Mouse (Mus musculus): ENCODE results near the gene Rag1. TPM values are rescaled to one million over a fixed set of nuclear protein-coding genes. Genes with fewer than 3 reads are reported as not detected.

Rag1 gene
- total RNA-seq (2017) = 0.14 TPM in 1 of 2 replicates, not detected in the other

GRCm38 (mm10) chr2:101649114-101649671 is at the start of gene Rag1, which contains the start of gene B230118H07Rik:
Gene Rag1, minus strand, starts transcription at chr2:101649501.
Gene B230118H07Rik, minus strand, starts transcription at chr2:101649532.
- ATAC-seq (replicated peaks; ENCODE audit: low read depth, poor library complexity, severe bottlenecking) = peak; percentile 64

- ATAC-seq (replicated peaks; ENCODE audit: low read depth, poor library complexity, severe bottlenecking) = no peak
These were observed 46.3 kb upstream of the Rag1 start for GRCm38 (mm10) chr2:101695584-101695983.

- peak; percentile 74 for ATAC-seq (replicated peaks; ENCODE audit: low read depth, poor library complexity, severe bottlenecking)
These were observed 44.4 kb upstream of the Rag1 start for GRCm38 (mm10) chr2:101693577-101694215.

GRCm38 (mm10) chr2:101693043-101693442 is 43.7 kb upstream of the Rag1 start:
- no peak for ATAC-seq (replicated peaks; ENCODE audit: low read depth, poor library complexity, severe bottlenecking)

GRCm38 (mm10) chr2:101690252-101690827 is 41.0 kb upstream of the Rag1 start:
- no peak for ATAC-seq (replicated peaks; ENCODE audit: low read depth, poor library complexity, severe bottlenecking)

GRCm38 (mm10) chr2:101688011-101688410 is 38.7 kb upstream of the Rag1 start:
- no peak for ATAC-seq (replicated peaks; ENCODE audit: low read depth, poor library complexity, severe bottlenecking)

- no peak for ATAC-seq (replicated peaks; ENCODE audit: low read depth, poor library complexity, severe bottlenecking)
These were observed 35.1 kb upstream of the Rag1 start for GRCm38 (mm10) chr2:101684421-101684820.

GRCm38 (mm10) chr2:101679164-101679784 is 30.0 kb upstream of the Rag1 start:
- peak; percentile 26; the same call in 1 of the 2 replicates for ATAC-seq (replicated peaks; ENCODE audit: low read depth, poor library complexity, severe bottlenecking)

- peak; percentile 98 for ATAC-seq (replicated peaks; ENCODE audit: low read depth, poor library complexity, severe bottlenecking)
These were observed 29.1 kb upstream of the Rag1 start, which contains the start of gene Traf6 for GRCm38 (mm10) chr2:101678236-101679021. Gene Traf6, plus strand, starts transcription at chr2:101678429.

- no peak for ATAC-seq (replicated peaks; ENCODE audit: low read depth, poor library complexity, severe bottlenecking)
These were observed 24.2 kb upstream of the Rag1 start for GRCm38 (mm10) chr2:101673547-101673946.

GRCm38 (mm10) chr2:101668751-101669150 is 19.4 kb upstream of the Rag1 start:
- no peak for ATAC-seq (replicated peaks; ENCODE audit: low read depth, poor library complexity, severe bottlenecking)

GRCm38 (mm10) chr2:101665703-101666092 is 16.4 kb upstream of the Rag1 start:
- ATAC-seq (replicated peaks; ENCODE audit: low read depth, poor library complexity, severe bottlenecking) = no peak

GRCm38 (mm10) chr2:101665058-101665702 is 15.9 kb upstream of the Rag1 start:
- peak; percentile 99 for ATAC-seq (replicated peaks; ENCODE audit: low read depth, poor library complexity, severe bottlenecking)

- ATAC-seq (replicated peaks; ENCODE audit: low read depth, poor library complexity, severe bottlenecking) = no peak
These were observed 11.2 kb upstream of the Rag1 start for GRCm38 (mm10) chr2:101660536-101660935.

- peak; percentile 76 for ATAC-seq (replicated peaks; ENCODE audit: low read depth, poor library complexity, severe bottlenecking)
These were observed 3.8 kb upstream of the Rag1 start for GRCm38 (mm10) chr2:101652921-101653597.

GRCm38 (mm10) chr2:101652204-101652920 is 3.1 kb upstream of the Rag1 start:
- ATAC-seq (replicated peaks; ENCODE audit: low read depth, poor library complexity, severe bottlenecking) = no peak; the same call in 1 of the 2 replicates

GRCm38 (mm10) chr2:101650446-101650845 is 1.1 kb upstream of the Rag1 start:
- no peak for ATAC-seq (replicated peaks; ENCODE audit: low read depth, poor library complexity, severe bottlenecking)

GRCm38 (mm10) chr2:101648361-101648760 is 940 bp downstream of the Rag1 start:
- ATAC-seq (replicated peaks; ENCODE audit: low read depth, poor library complexity, severe bottlenecking) = no peak

All from common myeloid progenitor, adult 5-6 weeks (primary cell).